Mouse (Mus musculus) Patski (cell line): ENCODE results near the gene Gse1. TPM values are rescaled to one million over a fixed set of nuclear protein-coding genes. Genes with fewer than 3 reads are reported as not detected.

Experiments used
- ATAC-seq: fragments of 100-300 bp; one replicate; pipeline ENCODE4 v1.8.0; 2021
- CTCF ChIA-PET: fragments of 350-600 bp; sonication (Branson Sonifier 250); formaldehyde crosslinking; loops from one replicate; lab custom pipeline; 2022; ENCODE audit warnings: inconsistent platforms; lab: Charles Lee
- POLR2A ChIA-PET: fragments of 350-600 bp; sonication (Branson Sonifier 250); formaldehyde crosslinking; loops from one replicate; lab custom pipeline; 2022; ENCODE audit warnings: antibody characterized with exemption, inconsistent platforms; lab: Charles Lee
- DNase-seq: peaks from one replicate; pipeline ENCODE4 v3.0.0-alpha.2; 2011; ENCODE audit warnings: low read depth, low spot score
- H3K27me3 ChIP-seq: fragments of 371-371 bp; one replicate; pipeline ENCODE4 v1.5.1; 2021
- CTCF ChIP-seq: fragments of 100-300 bp; IDR thresholded peaks from one replicate; pipeline ENCODE4 v1.5.1; 2021
- in situ Hi-C: fragments of 300-500 bp; cut with MboI; formaldehyde crosslinking; loops from 3 replicates; pipeline ENCODE4 v1.11.1; 2018; ENCODE audit warnings: low pct_unique_long_range_greater_than_20kb, mixed read lengths
- polyA plus RNA-seq: library from polyadenylated mRNA; unstranded; gene quantifications from one replicate; pipeline ENCODE4 v1.2.3, GENCODE M21; 2021

The Gse1 gene
- polyA plus RNA-seq, 1 experiment from 2014 or later, result 19.8 TPM

GRCm38 (mm10) chr8:120368814-120369649, 140.8 kb downstream of the Gse1 start:
- ATAC-seq (peak; percentile 62), DNase-seq (peak; percentile 74)
- ChIA-PET POLR2A (interaction anchor here (0.7 to 1.6 kb wide), 3 partner anchors 10 to 522 kb away, joined by 3 to 4 read pairs (median 4); no protein-coding TSS in a partner anchor), CTCF (interaction anchor here (0.9 kb wide), 1 partner anchor 163 kb away, joined by 3 read pairs; no protein-coding TSS in a partner anchor)
- no peaks in the 10 kb centered on the region for H3K27me3 ChIP-seq
- in situ Hi-C loops, result no loop called here
- no peak for TF ChIP-seq CTCF

GRCm38 (mm10) chr8:120369956-120370355, 141.7 kb downstream of the Gse1 start:
- POLR2A ChIA-PET, result interaction anchor here (0.7 to 1.6 kb wide), 2 partner anchors 9 to 523 kb away, joined by 3 to 4 read pairs; no protein-coding TSS in a partner anchor
- CTCF ChIA-PET, result no interaction called here
- no peaks in the 10 kb centered on the region for H3K27me3 ChIP-seq
- in situ Hi-C loops, result no loop called here
- no peak for TF ChIP-seq CTCF
- DNase-seq (no peak), ATAC-seq (no peak)

- no peak for ATAC-seq
Measured at GRCm38 (mm10) chr8:120370461-120370860, 142.2 kb downstream of the Gse1 start.

GRCm38 (mm10) chr8:120371146-120371545, 142.9 kb downstream of the Gse1 start:
- POLR2A ChIA-PET, result no interaction called here
- no peak for DNase-seq
- in situ Hi-C loops, result no loop called here
- no peak for TF ChIP-seq CTCF
- CTCF ChIA-PET, result no interaction called here
- H3K27me3 ChIP-seq, result no peaks in the 10 kb centered on the region
- ATAC-seq, result no peak

More at GRCm38 (mm10) chr8:120370461-120370860, 142.2 kb downstream of the Gse1 start:
- no peak for TF ChIP-seq CTCF
- ChIA-PET POLR2A (interaction anchor here (1.6 kb wide), 1 partner anchor 9 kb away, joined by 4 read pairs; no protein-coding TSS in a partner anchor), CTCF (no interaction called here)
- in situ Hi-C loops, result no loop called here
- DNase-seq, result no peak
- no peaks in the 10 kb centered on the region for H3K27me3 ChIP-seq

- ChIA-PET CTCF (no interaction called here), POLR2A (interaction anchor here (0.5 kb wide), 1 partner anchor 94 kb away, joined by 6 read pairs; no protein-coding TSS in a partner anchor)
- ATAC-seq (no peak), DNase-seq (no peak)
- no peak for TF ChIP-seq CTCF
- in situ Hi-C loops, result no loop called here
- H3K27me3 ChIP-seq, result no peaks in the 10 kb centered on the region
Measured at GRCm38 (mm10) chr8:120371725-120372457, 143.6 kb downstream of the Gse1 start.

GRCm38 (mm10) chr8:120372684-120373083, 144.4 kb downstream of the Gse1 start:
- POLR2A ChIA-PET, result interaction anchor here (0.6 kb wide), 1 partner anchor 645 kb away, joined by 3 read pairs; no protein-coding TSS in a partner anchor

GRCm38 (mm10) chr8:120373621-120374020, 145.4 kb downstream of the Gse1 start:
- ChIA-PET CTCF (no interaction called here), POLR2A (no interaction called here)
- in situ Hi-C loops, result no loop called here
- DNase-seq (no peak), ATAC-seq (no peak)
- H3K27me3 ChIP-seq, result no peaks in the 10 kb centered on the region
- no peak for TF ChIP-seq CTCF

More at GRCm38 (mm10) chr8:120372684-120373083, 144.4 kb downstream of the Gse1 start:
- CTCF ChIA-PET, result no interaction called here
- DNase-seq (no peak), ATAC-seq (no peak)
- no peaks in the 10 kb centered on the region for H3K27me3 ChIP-seq
- in situ Hi-C loops, result no loop called here
- TF ChIP-seq CTCF, result no peak

- ChIA-PET POLR2A (no interaction called here), CTCF (no interaction called here)
- in situ Hi-C loops, result no loop called here
- H3K27me3 ChIP-seq, result no peaks in the 10 kb centered on the region
- DNase-seq, result no peak
- ATAC-seq, result no peak
- no peak for TF ChIP-seq CTCF
Measured at GRCm38 (mm10) chr8:120374070-120374469, 145.8 kb downstream of the Gse1 start.

- ChIA-PET CTCF (no interaction called here), POLR2A (no interaction called here)
- in situ Hi-C loops, result no loop called here
- no peaks in the 10 kb centered on the region for H3K27me3 ChIP-seq
- TF ChIP-seq CTCF, result no peak
- ATAC-seq, result no peak
- DNase-seq, result no peak
Measured at GRCm38 (mm10) chr8:120374514-120374913, 146.3 kb downstream of the Gse1 start.

- ATAC-seq, result no peak
- POLR2A ChIA-PET, result no interaction called here
- CTCF ChIA-PET, result no interaction called here
Measured at GRCm38 (mm10) chr8:120375170-120375569, 146.9 kb downstream of the Gse1 start.

More at GRCm38 (mm10) chr8:120375170-120375569, 146.9 kb downstream of the Gse1 start:
- no peak for DNase-seq
- in situ Hi-C loops, result no loop called here
- H3K27me3 ChIP-seq, result no peaks in the 10 kb centered on the region
- no peak for TF ChIP-seq CTCF
